Mouse (Mus musculus): ENCODE results near the gene Dlgap4. TPM values are rescaled to one million over a fixed set of nuclear protein-coding genes. Genes with fewer than 3 reads are reported as not detected.
"Not testable (repeated sequence)": the region's sequence is repeated elsewhere in the genome, so short reads cannot be mapped to it uniquely, and the experiment has no call there.

The Dlgap4 gene
- polyA plus RNA-seq, 1 experiment from 2014 or later: 317 TPM

GRCm38 (mm10) chr2:156781836-156782480, 168.5 kb downstream of the Dlgap4 start:
- Histone ChIP-seq H3K27ac (replicated peaks) (no peak overlapping the region), H3K9me3 (no peaks in the 10 kb centered on the region), H3K36me3 (no peaks in the 10 kb centered on the region), H3K27me3 (no peaks in the 10 kb centered on the region), H3K4me2 (replicated peaks) (no peak overlapping the region), H3K4me1 (peaks cover 5% of the 10 kb centered on the region; the same call in 1 of the 2 replicates), H3K4me3 (no peak overlapping the region), H3K9ac (replicated peaks) (no peak overlapping the region)
- no peak for ATAC-seq (replicated peaks)
- 71% methylated on average over 4 of the region's 4 CpGs for WGBS

GRCm38 (mm10) chr2:156782481-156783348, 169.2 kb downstream of the Dlgap4 start:
- H3K36me3 ChIP-seq: no peaks in the 10 kb centered on the region
- H3K9me3 ChIP-seq: no peaks in the 10 kb centered on the region
- ATAC-seq (replicated peaks): no peak
- no peak overlapping the region for H3K27ac ChIP-seq (replicated peaks)
- H3K4me3 ChIP-seq: no peak overlapping the region
- H3K9ac ChIP-seq (replicated peaks): no peak overlapping the region
- peaks cover 5% of the 10 kb centered on the region; the same call in 1 of the 2 replicates for H3K4me1 ChIP-seq
- H3K4me2 ChIP-seq (replicated peaks): no peak overlapping the region
- WGBS: 87% methylated on average over 10 of the region's 10 CpGs
- H3K27me3 ChIP-seq: no peaks in the 10 kb centered on the region

- Histone ChIP-seq H3K4me1 (0 out of 2 replicates have a peak, but pooled peaks cover under 1% of the 10 kb centered on the region), H3K9ac (replicated peaks) (no peak overlapping the region), H3K27me3 (no peaks in the 10 kb centered on the region), H3K9me3 (no peaks in the 10 kb centered on the region), H3K4me2 (replicated peaks) (no peak overlapping the region), H3K27ac (replicated peaks) (no peak overlapping the region), H3K36me3 (no peaks in the 10 kb centered on the region), H3K4me3 (no peak overlapping the region)
- WGBS: 82% methylated on average over 9 of the region's 9 CpGs
- ATAC-seq (replicated peaks): no peak
Measured at GRCm38 (mm10) chr2:156783349-156783728, 169.8 kb downstream of the Dlgap4 start.

- no peaks in the 10 kb centered on the region for H3K27me3 ChIP-seq
- H3K36me3 ChIP-seq: no peaks in the 10 kb centered on the region
- H3K4me2 ChIP-seq (replicated peaks): no peak overlapping the region
- no peaks in the 10 kb centered on the region for H3K9me3 ChIP-seq
- no peaks in the 10 kb centered on the region for H3K4me1 ChIP-seq
- H3K4me3 ChIP-seq: no peak overlapping the region
- WGBS: 80% methylated on average over 7 of the region's 7 CpGs
- H3K27ac ChIP-seq (replicated peaks): no peak overlapping the region
- no peak for ATAC-seq (replicated peaks)
- H3K9ac ChIP-seq (replicated peaks): no peak overlapping the region
Measured at GRCm38 (mm10) chr2:156784016-156784585, 170.6 kb downstream of the Dlgap4 start.

GRCm38 (mm10) chr2:156784891-156785290, 171.4 kb downstream of the Dlgap4 start:
- no peak overlapping the region for H3K4me3 ChIP-seq
- H3K27ac ChIP-seq (replicated peaks): no peak overlapping the region
- 96% methylated on average over 2 of the region's 2 CpGs for WGBS
- no peaks in the 10 kb centered on the region for H3K27me3 ChIP-seq
- no peak overlapping the region for H3K4me2 ChIP-seq (replicated peaks)
- no peaks in the 10 kb centered on the region for H3K9me3 ChIP-seq
- H3K4me1 ChIP-seq: no peaks in the 10 kb centered on the region
- H3K36me3 ChIP-seq: no peaks in the 10 kb centered on the region
- no peak overlapping the region for H3K9ac ChIP-seq (replicated peaks)
- ATAC-seq (replicated peaks): no peak

- H3K27me3 ChIP-seq; H3K36me3 ChIP-seq; H3K4me1 ChIP-seq; H3K9me3 ChIP-seq; ATAC-seq (replicated peaks); H3K9ac ChIP-seq (replicated peaks); H3K4me2 ChIP-seq (replicated peaks); H3K27ac ChIP-seq (replicated peaks); H3K4me3 ChIP-seq: not testable (repeated sequence)
Measured at GRCm38 (mm10) chr2:156786369-156786768, 172.9 kb downstream of the Dlgap4 start.

GRCm38 (mm10) chr2:156787090-156787775, 173.7 kb downstream of the Dlgap4 start:
- Histone ChIP-seq H3K4me1 (no peaks in the 10 kb centered on the region), H3K27ac (replicated peaks) (no peak overlapping the region), H3K27me3 (no peaks in the 10 kb centered on the region), H3K9me3 (peaks cover 9% of the 10 kb centered on the region), H3K36me3 (no peaks in the 10 kb centered on the region), H3K9ac (replicated peaks) (no peak overlapping the region), H3K4me2 (replicated peaks) (no peak overlapping the region), H3K4me3 (no peak overlapping the region)
- no peak for ATAC-seq (replicated peaks)
- WGBS: 92% methylated on average over 5 of the region's 5 CpGs

- no peak for ATAC-seq (replicated peaks)
- no peaks in the 10 kb centered on the region for H3K4me1 ChIP-seq
- H3K9me3 ChIP-seq: peaks cover 11% of the 10 kb centered on the region
- no peak overlapping the region for H3K4me2 ChIP-seq (replicated peaks)
- H3K27me3 ChIP-seq: no peaks in the 10 kb centered on the region
- H3K27ac ChIP-seq (replicated peaks): no peak overlapping the region
- no peak overlapping the region for H3K4me3 ChIP-seq
- H3K36me3 ChIP-seq: no peaks in the 10 kb centered on the region
- H3K9ac ChIP-seq (replicated peaks): no peak overlapping the region
- WGBS: 53% methylated on average over 3 of the region's 3 CpGs
Measured at GRCm38 (mm10) chr2:156787776-156788105, 174.2 kb downstream of the Dlgap4 start.

GRCm38 (mm10) chr2:156788836-156789235, 175.3 kb downstream of the Dlgap4 start:
- WGBS: 63% methylated on average over 1 of the region's 1 CpGs
- Histone ChIP-seq H3K4me3 (no peak overlapping the region), H3K4me1 (no peaks in the 10 kb centered on the region), H3K4me2 (replicated peaks) (no peak overlapping the region), H3K27ac (replicated peaks) (no peak overlapping the region), H3K27me3 (no peaks in the 10 kb centered on the region), H3K36me3 (no peaks in the 10 kb centered on the region), H3K9me3 (peaks cover 11% of the 10 kb centered on the region), H3K9ac (replicated peaks) (no peak overlapping the region)
- ATAC-seq (replicated peaks): no peak

- ATAC-seq (replicated peaks): no peak
- Histone ChIP-seq H3K36me3 (no peaks in the 10 kb centered on the region), H3K9me3 (no peaks in the 10 kb centered on the region; the same call in 1 of the 2 replicates), H3K27me3 (no peaks in the 10 kb centered on the region), H3K4me1 (no peaks in the 10 kb centered on the region), H3K4me3 (no peak overlapping the region), H3K27ac (replicated peaks) (no peak overlapping the region), H3K9ac (replicated peaks) (no peak overlapping the region), H3K4me2 (replicated peaks) (no peak overlapping the region)
- WGBS: 73% methylated on average over 1 of the region's 1 CpGs
Measured at GRCm38 (mm10) chr2:156798516-156798915, 185.0 kb downstream of the Dlgap4 start.

GRCm38 (mm10) chr2:156801045-156801444, 187.5 kb downstream of the Dlgap4 start:
- no peaks in the 10 kb centered on the region; the same call in 1 of the 2 replicates for H3K9me3 ChIP-seq
- H3K4me3 ChIP-seq: no peak overlapping the region
- 79% methylated on average over 4 of the region's 4 CpGs for WGBS
- H3K27me3 ChIP-seq: no peaks in the 10 kb centered on the region
- H3K27ac ChIP-seq (replicated peaks): no peak overlapping the region
- no peak overlapping the region for H3K9ac ChIP-seq (replicated peaks)
- no peaks in the 10 kb centered on the region for H3K4me1 ChIP-seq
- no peak for ATAC-seq (replicated peaks)
- H3K4me2 ChIP-seq (replicated peaks): no peak overlapping the region
- H3K36me3 ChIP-seq: no peaks in the 10 kb centered on the region

- not testable (repeated sequence) for H3K9me3 ChIP-seq; H3K4me3 ChIP-seq; H3K4me1 ChIP-seq; ATAC-seq (replicated peaks); H3K9ac ChIP-seq (replicated peaks); H3K4me2 ChIP-seq (replicated peaks); H3K36me3 ChIP-seq; H3K27me3 ChIP-seq; H3K27ac ChIP-seq (replicated peaks)
- WGBS: 47% methylated on average over 9 of the region's 9 CpGs
Measured at GRCm38 (mm10) chr2:156802116-156802515, 188.6 kb downstream of the Dlgap4 start.

All from forebrain, embryonic 15.5 days (tissue).